ENCODE assay signal across 12 mouse cellular contexts in genomic region chr6:115619818-115620217, GRCm38 (mm10). TPM values are rescaled to one million over a fixed set of nuclear protein-coding genes. Genes with fewer than 3 reads are reported as not detected.
DNase-seq lines count a peak whose midpoint lies in the region; ATAC-seq and TF ChIP-seq lines count a peak whose summit lies in the region.
"Had no signal": no experiment of that assay in that cellular context is flagged by ENCODE, and none has a peak within 500 bp of the region (broad histone marks: within the 10 kb centered on the region; RNA-seq: fewer than 3 reads in every experiment).

No protein-coding gene starts in this region.

- TF ChIP-seq EP300 in liver, embryonic 14.5 days (IDR thresholded peaks at IDR 0.05; ENCODE audit: low read depth), result no peak

- no peak overlapping the region for H3K9ac ChIP-seq in liver, embryonic 14.5 days (replicated peaks)
- no peak overlapping the region for H3K9ac ChIP-seq in forebrain, embryonic 14.5 days (ENCODE audit: low read length)
- H3K9ac ChIP-seq: embryonic facial prominence, embryonic 15.5 days had no signal

- no peak overlapping the region for H3K4me2 ChIP-seq in liver, embryonic 14.5 days (ENCODE audit: low read depth)
- H3K4me2 ChIP-seq in forebrain, embryonic 14.5 days (ENCODE audit: low read length), result no peak overlapping the region
- H3K4me2 ChIP-seq: embryonic facial prominence, embryonic 15.5 days had no signal

- no peak for TF ChIP-seq CTCF in layer of hippocampus, adult 2 months (conservative IDR thresholded peaks at IDR 0.05)
- no peak for TF ChIP-seq CTCF in liver, embryonic 14.5 days (IDR thresholded peaks at IDR 0.05; ENCODE audit: low read depth)

- no peaks in the 10 kb centered on the region for H3K9me3 ChIP-seq in liver, embryonic 14.5 days (ENCODE audit: control insufficient read depth, low read length)
- H3K9me3 ChIP-seq in forebrain, embryonic 14.5 days (replicated peaks; ENCODE audit: control insufficient read depth, low read length), result no peaks in the 10 kb centered on the region
- H3K9me3 ChIP-seq: embryonic facial prominence, embryonic 15.5 days had no signal

- peak; percentile 8; the same call in 1 of the 2 replicates for ATAC-seq in liver, embryonic 14.5 days (ENCODE audit: insufficient read depth)
- ATAC-seq in forebrain, embryonic 14.5 days, result no peak

- H3K36me3 ChIP-seq in liver, embryonic 14.5 days (replicated peaks; ENCODE audit: control insufficient read depth, insufficient read depth, low read depth), result peaks cover 64% of the 10 kb centered on the region
- peaks cover 100% of the 10 kb centered on the region for H3K36me3 ChIP-seq in forebrain, embryonic 14.5 days (ENCODE audit: control insufficient read depth, insufficient read depth, low read length)

- H3K4me3 ChIP-seq in layer of hippocampus, adult 2 months, result no peak overlapping the region
- H3K4me3 ChIP-seq in liver, embryonic 14.5 days (ENCODE audit: insufficient read depth in 1 of 2, low read depth in 2 of 2, low read length in 2 of 2), result no peak overlapping the region
- no peak overlapping the region for H3K4me3 ChIP-seq in forebrain, embryonic 14.5 days (ENCODE audit: low read depth, low read length)
- H3K4me3 ChIP-seq: embryonic facial prominence, embryonic 15.5 days; myocyte had no signal

- H3K27me3 ChIP-seq in liver, embryonic 14.5 days (ENCODE audit: control insufficient read depth, insufficient read depth, low read length), result no peaks in the 10 kb centered on the region
- no peaks in the 10 kb centered on the region for H3K27me3 ChIP-seq in forebrain, embryonic 14.5 days (replicated peaks; ENCODE audit: control insufficient read depth, insufficient read depth, low read length)
- H3K27me3 ChIP-seq: embryonic facial prominence, embryonic 15.5 days had no signal

- 62% methylated on average over 10 of the region's 10 CpGs for WGBS in liver, embryonic 14.5 days (ENCODE audit: insufficient replicate concordance)
- WGBS in forebrain, embryonic 14.5 days, result 94% methylated on average over 10 of the region's 10 CpGs

- H3K4me1 ChIP-seq in liver, embryonic 14.5 days (replicated peaks; ENCODE audit: control insufficient read depth in 2 of 2, insufficient read depth in 2 of 2, low read length in 1 of 2), result no peaks in the 10 kb centered on the region; a peak in 1 of 4 replicates
- no peaks in the 10 kb centered on the region for H3K4me1 ChIP-seq in forebrain, embryonic 14.5 days (ENCODE audit: control insufficient read depth, insufficient read depth, low read length)
- H3K4me1 ChIP-seq: embryonic facial prominence, embryonic 15.5 days had no signal

- H3K27ac ChIP-seq in layer of hippocampus, adult 2 months, result peak overlapping the region; percentile 29; the same call in 1 of the 2 replicates
- H3K27ac ChIP-seq in liver, embryonic 14.5 days, result no peak overlapping the region
- no peak overlapping the region for H3K27ac ChIP-seq in forebrain, embryonic 14.5 days (ENCODE audit: low read depth, low read length)
- H3K27ac ChIP-seq: embryonic facial prominence, embryonic 15.5 days had no signal

- DNase-seq in layer of hippocampus, adult 2 months (ENCODE audit: low spot score in 2 of 2), result no peak
- DNase-seq in layer of hippocampus, adult 11-12 months (ENCODE audit: low spot score), result no peak
- peak; percentile 26 for DNase-seq in induced T-regulatory cell, adult 2 months (ENCODE audit: low read depth)
- no peak for DNase-seq in liver, embryonic 14.5 days (ENCODE audit: low read depth in 3 of 3, low spot score in 3 of 3)
- peak; percentile 66 for DNase-seq in thymus, postnatal 4 days
- no peak for DNase-seq in spleen, postnatal 4 days (ENCODE audit: low spot score in 2 of 2)
- DNase-seq in ovary, postnatal 10 days (ENCODE audit: low spot score), result no peak
- DNase-seq in forebrain, embryonic 14.5 days (ENCODE audit: low spot score), result no peak
- DNase-seq: adrenal gland, postnatal 10 days; cerebellum, adult 9-10 months had no signal

RNA-seq across cellular contexts. Expression of gene Mkrn2, which starts 18.1 kb away (rescaled TPM):
- 10 to 100 TPM; 31.6 to 35.4 TPM for total RNA-seq in layer of hippocampus, adult 2 months (2021)
- polyA plus RNA-seq in liver, embryonic 14.5 days (2012; rRNA removed), result 6.2 and 8.9 TPM in 2 replicates
- 9.4 and 10.1 TPM in 2 replicates for polyA plus RNA-seq in liver, embryonic 14.5 days (2014; fragmentation: Nextera tagmentation; extraction: Ambion mirVana)
- 44.0 and 47.2 TPM in 2 replicates for polyA plus RNA-seq in forebrain, embryonic 14.5 days (2014; fragmentation: Nextera tagmentation; extraction: Ambion mirVana)

RNA-seq across cellular contexts. Expression of gene Mkrn2os, which starts 27.4 kb away (rescaled TPM):
- total RNA-seq in layer of hippocampus, adult 2 months (2021), result not detected
- polyA plus RNA-seq in liver, embryonic 14.5 days (2012; rRNA removed), result 5.3 and 6.0 TPM in 2 replicates
- polyA plus RNA-seq in liver, embryonic 14.5 days (2014; fragmentation: Nextera tagmentation; extraction: Ambion mirVana), result 7.1 and 8.0 TPM in 2 replicates
- polyA plus RNA-seq in forebrain, embryonic 14.5 days (2014; fragmentation: Nextera tagmentation; extraction: Ambion mirVana), result 0.14 and 0.30 TPM in 2 replicates

RNA-seq across cellular contexts. Expression of gene Raf1, which starts 56.6 kb away (rescaled TPM):
- total RNA-seq in layer of hippocampus, adult 2 months (2021), result 10 to 100 TPM; 81.8 to 98.6 TPM
- polyA plus RNA-seq in liver, embryonic 14.5 days (2012; rRNA removed), result 36.5 and 41.5 TPM in 2 replicates
- 37.9 and 38.9 TPM in 2 replicates for polyA plus RNA-seq in liver, embryonic 14.5 days (2014; fragmentation: Nextera tagmentation; extraction: Ambion mirVana)
- polyA plus RNA-seq in forebrain, embryonic 14.5 days (2014; fragmentation: Nextera tagmentation; extraction: Ambion mirVana), result 150 and 158 TPM in 2 replicates

Comparison
In these comparisons a context has a peak if more than half of its experiments do, and no peak if none do; other contexts are left out.
1. DNase-seq: peak in induced T-regulatory cell, adult 2 months (single experiment) and thymus, postnatal 4 days (single experiment); none in layer of hippocampus, adult 2 months (0 of 2), layer of hippocampus, adult 11-12 months (single experiment), liver, embryonic 14.5 days (0 of 3), spleen, postnatal 4 days (0 of 2), ovary, postnatal 10 days (single experiment) and forebrain, embryonic 14.5 days (single experiment).